Mouse (Mus musculus): Measurements from ENCODE around the gene Abcb9. TPM values are rescaled to one million over a fixed set of nuclear protein-coding genes. Genes with fewer than 3 reads are reported as not detected.

Abcb9 gene
- polyA plus RNA-seq, 1 experiment, result 7.4 TPM

DNA sequence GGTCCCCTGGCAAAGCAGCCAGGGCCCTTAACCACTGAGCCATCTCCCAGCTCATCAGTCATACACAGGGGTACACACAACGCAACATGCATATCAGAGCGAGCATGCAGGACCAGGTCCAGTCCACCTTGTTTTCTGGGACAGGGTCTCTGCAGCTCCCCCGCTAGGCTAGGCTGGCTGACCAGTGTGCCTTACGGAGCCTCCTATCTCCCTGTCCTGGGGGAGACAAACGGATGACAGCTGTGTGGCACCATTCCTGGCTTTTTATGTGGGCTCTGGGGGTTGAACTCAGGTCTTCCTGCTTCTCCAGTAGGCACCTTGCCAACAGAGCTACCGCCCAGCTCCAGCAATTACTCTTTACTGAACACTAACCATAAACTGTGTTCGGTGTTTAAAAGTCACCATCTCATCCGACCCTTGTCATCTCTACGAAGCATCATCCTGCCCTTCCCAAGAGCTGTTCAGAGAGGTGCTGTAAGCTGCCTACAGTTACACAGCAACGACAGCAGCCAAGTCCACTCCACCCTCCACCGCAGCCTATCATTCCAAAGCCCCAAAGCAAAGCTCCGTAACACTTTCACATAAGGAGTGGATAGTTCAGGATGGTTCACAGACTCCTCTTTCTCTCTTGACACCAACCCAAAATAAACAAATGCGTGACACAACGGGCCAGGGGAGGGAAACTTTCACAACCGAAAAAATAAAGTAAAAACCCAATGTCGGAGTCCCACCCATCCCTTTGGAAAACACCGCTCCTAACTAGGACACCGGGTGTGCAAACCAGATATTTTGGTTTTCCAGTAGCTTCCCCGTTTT, 66.2 kb downstream of the Abcb9 start:
- TF ChIP-seq CTCF (IDR thresholded peaks at IDR 0.05; ENCODE audit: control insufficient read depth, insufficient read depth, low read length), result no peak
- no peak for TF ChIP-seq POLR2A (IDR thresholded peaks at IDR 0.05; ENCODE audit: borderline replicate concordance, control insufficient read depth, low read depth, low read length)

GRCm38 (mm10) chr5:124028680-124029079, 66.9 kb downstream of the Abcb9 start:
- WGBS, result 20% methylated on average over 7 of the region's 7 CpGs
- H3K4me3 ChIP-seq (replicated peaks; ENCODE audit: control insufficient read depth, low read depth, low read length), result no peak overlapping the region
- peaks cover 19% of the 10 kb centered on the region for H3K4me1 ChIP-seq (ENCODE audit: control insufficient read depth, insufficient read depth, low read length)
- peak overlapping the region; percentile 67 for H3K27ac ChIP-seq (ENCODE audit: control insufficient read depth, insufficient read depth, low read depth, low read length, poor library complexity)
- TF ChIP-seq POLR2A (IDR thresholded peaks at IDR 0.05; ENCODE audit: borderline replicate concordance, control insufficient read depth, low read depth, low read length), result no peak
- no peak for TF ChIP-seq CTCF (IDR thresholded peaks at IDR 0.05; ENCODE audit: control insufficient read depth, insufficient read depth, low read length)

More for the DNA sequence above, 66.2 kb downstream of the Abcb9 start:
- 70% methylated on average over 19 of the region's 19 CpGs for WGBS
- no peak overlapping the region for H3K4me3 ChIP-seq (replicated peaks; ENCODE audit: control insufficient read depth, low read depth, low read length)
- no peak overlapping the region for H3K27ac ChIP-seq (ENCODE audit: control insufficient read depth, insufficient read depth, low read depth, low read length, poor library complexity)
- peaks cover 16% of the 10 kb centered on the region for H3K4me1 ChIP-seq (ENCODE audit: control insufficient read depth, insufficient read depth, low read length)

- Histone ChIP-seq H3K4me3 (replicated peaks; ENCODE audit: control insufficient read depth, low read depth, low read length) (peak overlapping the region; percentile 7), H3K27ac (ENCODE audit: control insufficient read depth, insufficient read depth, low read depth, low read length, poor library complexity) (peak overlapping the region; percentile 67), H3K4me1 (ENCODE audit: control insufficient read depth, insufficient read depth, low read length) (peaks cover 19% of the 10 kb centered on the region)
- TF ChIP-seq POLR2A (IDR thresholded peaks at IDR 0.05; ENCODE audit: borderline replicate concordance, control insufficient read depth, low read depth, low read length), result no peak
- TF ChIP-seq CTCF (IDR thresholded peaks at IDR 0.05; ENCODE audit: control insufficient read depth, insufficient read depth, low read length), result no peak
- WGBS, result 41% methylated on average over 19 of the region's 19 CpGs
Measured at GRCm38 (mm10) chr5:124027702-124028470, 67.7 kb downstream of the Abcb9 start.

- no peak for TF ChIP-seq CTCF (IDR thresholded peaks at IDR 0.05; ENCODE audit: control insufficient read depth, insufficient read depth, low read length)
- TF ChIP-seq POLR2A (IDR thresholded peaks at IDR 0.05; ENCODE audit: borderline replicate concordance, control insufficient read depth, low read depth, low read length), result no peak
- H3K27ac ChIP-seq (ENCODE audit: control insufficient read depth, insufficient read depth, low read depth, low read length, poor library complexity), result peak overlapping the region; percentile 57
- H3K4me3 ChIP-seq (replicated peaks; ENCODE audit: control insufficient read depth, low read depth, low read length), result no peak overlapping the region
- 63% methylated on average over 5 of the region's 5 CpGs for WGBS
- peaks cover 24% of the 10 kb centered on the region for H3K4me1 ChIP-seq (ENCODE audit: control insufficient read depth, insufficient read depth, low read length)
Measured at GRCm38 (mm10) chr5:124026568-124026967, 69.0 kb downstream of the Abcb9 start.

DNA sequence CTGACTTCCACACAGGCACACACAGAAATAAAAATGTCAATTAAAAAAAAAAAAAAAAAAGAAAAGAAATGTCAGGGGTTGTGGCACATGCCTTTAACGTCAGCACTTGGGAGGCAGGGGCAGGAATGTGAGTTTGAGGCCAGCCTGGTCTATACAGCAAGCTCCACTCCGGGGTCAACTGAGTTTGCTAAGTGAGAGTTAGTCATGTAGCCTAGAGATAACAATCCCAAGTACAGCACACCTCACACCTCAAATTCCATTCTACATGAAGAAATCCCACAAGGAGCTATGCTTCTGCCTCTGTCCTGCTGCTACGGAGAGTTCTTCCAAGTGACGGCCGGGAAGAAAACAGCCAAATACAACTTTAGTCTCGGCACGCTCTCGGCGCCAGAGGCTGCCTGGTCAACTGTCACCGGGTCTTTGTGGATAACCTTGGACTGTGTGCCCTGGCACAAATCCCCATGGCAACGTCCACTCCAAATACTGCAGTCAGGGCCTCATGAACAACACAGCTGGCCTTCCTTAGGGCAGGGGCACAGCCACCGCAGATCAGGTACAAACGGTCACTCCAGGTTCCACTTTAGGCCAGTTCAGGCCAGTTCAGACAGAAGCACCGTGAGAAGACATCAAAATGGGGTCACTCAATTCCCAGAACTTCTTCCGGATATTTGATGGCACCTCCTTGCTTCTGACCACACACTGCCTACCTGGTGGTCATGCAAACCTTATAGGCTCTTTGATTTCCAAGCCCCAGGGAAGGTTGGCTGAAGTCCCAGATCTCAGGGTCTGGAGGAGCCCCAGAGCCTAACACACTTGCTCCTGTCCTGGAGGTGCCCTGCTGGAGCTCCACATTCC, 69.8 kb downstream of the Abcb9 start:
- TF ChIP-seq POLR2A (IDR thresholded peaks at IDR 0.05; ENCODE audit: borderline replicate concordance, control insufficient read depth, low read depth, low read length) (no peak), CTCF (IDR thresholded peaks at IDR 0.05; ENCODE audit: control insufficient read depth, insufficient read depth, low read length) (no peak)
- 83% methylated on average over 15 of the region's 15 CpGs for WGBS
- peak overlapping the region; percentile 57 for H3K27ac ChIP-seq (ENCODE audit: control insufficient read depth, insufficient read depth, low read depth, low read length, poor library complexity)
- H3K4me1 ChIP-seq (ENCODE audit: control insufficient read depth, insufficient read depth, low read length), result peaks cover 25% of the 10 kb centered on the region
- no peak overlapping the region for H3K4me3 ChIP-seq (replicated peaks; ENCODE audit: control insufficient read depth, low read depth, low read length)

GRCm38 (mm10) chr5:124025146-124025545, 70.5 kb downstream of the Abcb9 start:
- 26% methylated on average over 9 of the region's 9 CpGs for WGBS
- H3K4me3 ChIP-seq (replicated peaks; ENCODE audit: control insufficient read depth, low read depth, low read length), result peak overlapping the region; percentile 6
- no peak for TF ChIP-seq POLR2A (IDR thresholded peaks at IDR 0.05; ENCODE audit: borderline replicate concordance, control insufficient read depth, low read depth, low read length)
- TF ChIP-seq CTCF (IDR thresholded peaks at IDR 0.05; ENCODE audit: control insufficient read depth, insufficient read depth, low read length), result no peak
- H3K4me1 ChIP-seq (ENCODE audit: control insufficient read depth, insufficient read depth, low read length), result peaks cover 28% of the 10 kb centered on the region
- peak overlapping the region; percentile 76 for H3K27ac ChIP-seq (ENCODE audit: control insufficient read depth, insufficient read depth, low read depth, low read length, poor library complexity)

DNA sequence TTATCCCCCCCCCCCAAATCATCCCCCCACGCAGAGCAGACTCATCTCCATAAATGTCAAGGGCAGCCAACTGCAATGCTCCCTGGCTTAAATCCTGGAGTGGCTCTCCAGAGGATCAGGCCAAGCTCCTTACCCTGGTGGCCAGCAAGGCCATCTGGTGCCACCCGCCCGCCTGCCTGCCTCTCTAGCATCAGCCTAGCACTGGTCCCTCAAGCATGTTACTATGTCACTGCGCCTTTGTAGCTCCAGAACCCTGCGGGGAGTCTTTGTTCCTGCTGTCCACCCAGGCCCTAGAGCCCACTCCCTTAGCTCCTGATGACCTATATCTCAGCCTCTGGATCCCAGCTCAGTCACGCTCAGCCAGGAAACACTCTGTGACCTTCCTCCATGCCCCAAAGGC, 70.9 kb downstream of the Abcb9 start:
- H3K4me1 ChIP-seq (ENCODE audit: control insufficient read depth, insufficient read depth, low read length), result peaks cover 32% of the 10 kb centered on the region
- TF ChIP-seq POLR2A (IDR thresholded peaks at IDR 0.05; ENCODE audit: borderline replicate concordance, control insufficient read depth, low read depth, low read length) (no peak), CTCF (IDR thresholded peaks at IDR 0.05; ENCODE audit: control insufficient read depth, insufficient read depth, low read length) (no peak)
- peak overlapping the region; percentile 76 for H3K27ac ChIP-seq (ENCODE audit: control insufficient read depth, insufficient read depth, low read depth, low read length, poor library complexity)
- 62% methylated on average over 6 of the region's 6 CpGs for WGBS
- H3K4me3 ChIP-seq (replicated peaks; ENCODE audit: control insufficient read depth, low read depth, low read length), result no peak overlapping the region
